Mouse (Mus musculus) urinary bladder, postnatal 25 days (tissue): Measurements from ENCODE around the gene Adora1.

ENCODE experiments used
- DNase-seq: peaks from one replicate; pipeline ENCODE4 v3.0.0; 2022; ENCODE audit warnings: low spot score

Gene Adora1

GRCm38 (mm10) chr1:134152626-134153590 is 82.3 kb downstream of the Adora1 start:
- DNase-seq, result no peak

GRCm38 (mm10) chr1:134151655-134152412 is 83.4 kb downstream of the Adora1 start:
- peak; percentile 68 for DNase-seq

GRCm38 (mm10) chr1:134150745-134151144 is 84.5 kb downstream of the Adora1 start:
- no peak for DNase-seq

- no peak for DNase-seq
Observed at GRCm38 (mm10) chr1:134150076-134150475, 85.2 kb downstream of the Adora1 start.
